Mouse (Mus musculus): ENCODE measurements at regions not wholly inside any gene's neighbourhood (a gene's known extent, or its start where the extent isn't known, plus 50 kb on each side); places are given as distances from the start of the nearest gene placed in this dataset.
A peak's percentile ranks its signal among the peaks of the same experiment; 100 is the strongest.

DNA sequence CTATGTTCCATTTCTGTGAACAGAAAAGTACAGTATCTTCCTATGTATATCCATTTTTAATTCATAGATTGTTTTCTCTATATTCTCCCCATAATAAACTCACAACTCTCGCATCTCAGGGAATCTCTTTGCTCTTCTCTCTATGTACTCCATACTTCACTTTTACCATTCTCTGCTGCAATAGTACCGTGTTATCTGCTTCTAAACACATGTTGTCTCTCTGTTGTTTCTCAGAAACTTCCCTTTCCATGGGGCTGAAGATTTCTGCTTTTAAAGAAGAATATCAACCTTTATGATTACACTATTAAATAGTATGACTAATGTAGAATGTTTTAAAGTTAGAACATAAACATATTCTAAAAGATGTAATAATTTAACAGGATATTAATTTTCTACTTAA is 207.9 kb upstream of the Cntn3 start:
- no peak for DNase-seq (ENCODE audit: low read depth, low spot score)

- DNase-seq (ENCODE audit: low read depth, low spot score), result no peak
Observed at GRCm38 (mm10) chr6:102774580-102774979, 201.7 kb upstream of the Cntn3 start.

- no peak for DNase-seq (ENCODE audit: low read depth, low spot score)
Observed at GRCm38 (mm10) chr6:102762357-102762756, 189.5 kb upstream of the Cntn3 start.

- DNase-seq (ENCODE audit: low read depth, low spot score), result no peak
Observed at GRCm38 (mm10) chr6:102755010-102755409, 182.1 kb upstream of the Cntn3 start.

DNA sequence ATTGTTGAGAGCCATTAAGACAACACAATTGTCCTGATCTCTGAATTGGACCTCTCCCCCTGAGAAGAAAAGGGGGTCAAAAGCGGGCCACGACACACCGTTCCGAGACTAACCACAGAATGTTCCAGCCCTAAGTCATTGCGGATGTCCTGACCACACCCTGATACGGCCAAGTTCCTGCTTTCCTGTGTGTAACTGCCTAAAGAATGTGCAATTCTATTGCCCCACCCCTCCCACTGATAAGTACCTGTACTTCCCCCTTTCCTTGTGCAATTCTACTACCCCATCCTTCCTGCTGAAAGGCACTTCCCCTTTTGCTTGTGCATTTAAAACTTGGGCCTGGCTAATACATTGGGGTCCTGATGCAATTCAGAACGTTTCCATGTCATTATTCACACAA is 177.3 kb upstream of the Cntn3 start:
- DNase-seq (ENCODE audit: low read depth, low spot score), result peak; percentile 57

GRCm38 (mm10) chr6:102746440-102746839 is 173.5 kb upstream of the Cntn3 start:
- peak; percentile 92 for DNase-seq (ENCODE audit: low read depth, low spot score)

GRCm38 (mm10) chr6:102737237-102737636 is 164.3 kb upstream of the Cntn3 start:
- peak; percentile 95 for DNase-seq (ENCODE audit: low read depth, low spot score)

- DNase-seq (ENCODE audit: low read depth, low spot score), result peak; percentile 69
Observed at GRCm38 (mm10) chr6:102733751-102734150, 160.8 kb upstream of the Cntn3 start.

DNA sequence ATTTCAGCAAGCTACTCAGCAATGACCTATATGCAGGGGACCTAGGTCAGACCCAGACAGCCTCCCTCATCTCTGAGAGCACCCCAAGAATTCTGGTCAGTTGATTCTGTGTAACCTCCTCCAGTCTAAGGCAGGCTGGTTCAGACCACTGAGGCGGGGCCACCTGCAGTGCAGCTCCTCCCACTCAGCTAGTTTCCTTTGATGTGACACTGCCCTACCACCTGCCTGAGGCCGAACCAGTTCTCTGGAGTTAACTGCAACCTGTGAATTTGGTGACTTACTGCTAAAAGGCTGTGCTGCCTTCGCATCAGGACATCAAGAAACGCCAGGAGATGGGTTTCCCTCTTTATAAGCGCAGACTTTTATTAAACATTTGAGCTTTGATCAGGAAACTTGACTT is 159.1 kb upstream of the Cntn3 start:
- DNase-seq (ENCODE audit: low read depth, low spot score), result peak; percentile 69

GRCm38 (mm10) chr6:102725751-102726150 is 152.8 kb upstream of the Cntn3 start:
- no peak for DNase-seq (ENCODE audit: low read depth, low spot score)

GRCm38 (mm10) chr6:102724315-102724714 is 151.4 kb upstream of the Cntn3 start:
- DNase-seq (ENCODE audit: low read depth, low spot score), result no peak

GRCm38 (mm10) chr6:102706862-102707261 is 134.0 kb upstream of the Cntn3 start:
- DNase-seq (ENCODE audit: low read depth, low spot score), result no peak

Measured in R1 (cell line).